Mouse (Mus musculus) liver, embryonic 14.5 days (tissue): ENCODE results near the gene Zfp488. TPM values are rescaled to one million over a fixed set of nuclear protein-coding genes. Genes with fewer than 3 reads are reported as not detected.

Experiments
- ATAC-seq: fragments of 200-750 bp; cut with Nextera tagmentation; 2 replicates; pipeline ENCODE4 v1.8.0; 2017; ENCODE audit warnings: moderate number of reproducible peaks, mild to moderate bottlenecking, moderate library complexity; ENCODE audit not compliant: insufficient read depth
- DNase-seq, 3 experiments: peaks; one replicate each; pipeline ENCODE4 v3.0.0-alpha.2; 2012 to 2013; ENCODE audit warnings: low read depth in 3 of 3, low spot score in 3 of 3
- H3K27ac ChIP-seq: fragments of 300-500 bp; sonication (generic); 2 replicates; pipeline ENCODE4 v1.5.1; 2014; ENCODE audit warnings: moderate library complexity, mild to moderate bottlenecking, control low read depth, inconsistent platforms
- H3K27me3 ChIP-seq: fragments of 300-500 bp; sonication (generic); 2 replicates; pipeline ENCODE4 v1.6.1; 2014; ENCODE audit warnings: mild to moderate bottlenecking, low read length, moderate library complexity; ENCODE audit not compliant: control insufficient read depth, insufficient read depth
- H3K36me3 ChIP-seq: fragments of 300-500 bp; sonication (generic); replicated peaks from 2 replicates; pipeline ENCODE4 v1.6.1; 2014; ENCODE audit warnings: low read depth; ENCODE audit not compliant: control insufficient read depth, insufficient read depth
- H3K4me1 ChIP-seq, 2 experiments: fragments of 200-500 bp in 1 of 2; fragments of 300-500 bp in 1 of 2; sonication (generic) in 1 of 2; replicated peaks; 2 replicates each; pipeline ENCODE4 v1.6.1; 2012 to 2014; ENCODE audit warnings: antibody characterized with exemption in 1 of 2, inconsistent platforms in 1 of 2, low read length in 1 of 2; ENCODE audit not compliant: control insufficient read depth in 2 of 2, insufficient read depth in 2 of 2
- H3K4me2 ChIP-seq: fragments of 300-500 bp; sonication (generic); 2 replicates; pipeline ENCODE4 v1.6.1; 2014; ENCODE audit warnings: low read depth, mild to moderate bottlenecking, control low read depth, moderate library complexity
- H3K4me3 ChIP-seq, 2 experiments: fragments of 200-500 bp in 1 of 2; fragments of 300-500 bp in 1 of 2; sonication (generic) in 1 of 2; 2 replicates each; pipeline ENCODE4 v1.5.1; 2012 to 2014; ENCODE audit warnings: low read depth in 2 of 2, low read length in 2 of 2, mild to moderate bottlenecking in 2 of 2, control low read depth in 1 of 2, inconsistent platforms in 1 of 2, moderate library complexity in 1 of 2; ENCODE audit not compliant: insufficient read depth in 1 of 2
- H3K9ac ChIP-seq: fragments of 300-500 bp; sonication (generic); replicated peaks from 2 replicates; pipeline ENCODE4 v1.6.1; 2014; ENCODE audit warnings: mild to moderate bottlenecking, control low read depth, moderate library complexity
- H3K9me3 ChIP-seq: fragments of 300-500 bp; sonication (generic); 2 replicates; pipeline ENCODE4 v1.6.1; 2016; ENCODE audit warnings: low read length, mixed read lengths; ENCODE audit not compliant: control insufficient read depth
- CTCF ChIP-seq: IDR thresholded peaks from 2 replicates; pipeline ENCODE4 v1.5.1; 2016; ENCODE audit warnings: antibody characterized with exemption, low read depth, control low read depth
- EP300 ChIP-seq: IDR thresholded peaks from 2 replicates; pipeline ENCODE4 v1.6.1; 2016; ENCODE audit warnings: antibody characterized with exemption, low read depth
- WGBS: fragments of 180-500 bp; shearing (Covaris S2); extraction: QIAGEN DNeasy Blood & Tissue Kit; methylation state at CpG from one replicate; pipeline ENCODE4 v1.1.7; 2014; ENCODE audit not compliant: insufficient replicate concordance; 5-methylcytosine and 5-hydroxymethylcytosine counted together
- polyA plus RNA-seq, 2 experiments: library from polyadenylated mRNA; depleted of rRNA in 1 of 2; stranded (reverse) in 1 of 2; unstranded in 1 of 2; fragments of >200 nt; fragmentation: Nextera tagmentation in 1 of 2; extraction: Ambion mirVana in 1 of 2; gene quantifications; 2 replicates each; pipeline versions ENCODE4 v1.2.1 to v1.2.3; 2012 to 2014

Zfp488 gene
- polyA plus RNA-seq, 2 experiments = not detected

GRCm38 (mm10) chr14:33940739-33941138 lies 37.8 kb downstream of the Zfp488 start, which contains the start of gene Gdf2:
Gdf2 (plus strand) TSS chr14:33941039.
- no peaks in the 10 kb centered on the region for H3K9me3 ChIP-seq
- no peak for DNase-seq
- WGBS = 42% methylated on average over 8 of the region's 8 CpGs
- 0 out of 4 replicates have a peak, but pooled peaks cover 0 to 3% of the 10 kb centered on the region in 2 experiments for H3K4me1 ChIP-seq
- ATAC-seq = no peak
- peak within 1 kb of the TSS in 1 of 2 experiments; percentile 37; a peak in 2 of 4 replicates for H3K4me3 ChIP-seq
- no peak for TF ChIP-seq CTCF
- H3K36me3 ChIP-seq = no peaks in the 10 kb centered on the region
- H3K9ac ChIP-seq = no peak within 1 kb of the TSS
- no peak within 1 kb of the TSS for H3K27ac ChIP-seq
- H3K27me3 ChIP-seq = no peaks in the 10 kb centered on the region
- H3K4me2 ChIP-seq = no peak within 1 kb of the TSS

- Histone ChIP-seq H3K27ac (no peak overlapping the region), H3K9ac (no peak overlapping the region), H3K9me3 (no peaks in the 10 kb centered on the region), H3K27me3 (no peaks in the 10 kb centered on the region), H3K4me3 (no peak overlapping the region), H3K4me2 (no peak overlapping the region), H3K36me3 (no peaks in the 10 kb centered on the region), H3K4me1 (0 out of 4 replicates have a peak, but pooled peaks cover 0 to 3% of the 10 kb centered on the region in 2 experiments)
- no peak for ATAC-seq
- no peak for DNase-seq
- 19% methylated on average over 9 of the region's 9 CpGs for WGBS
- TF ChIP-seq EP300 (no peak), CTCF (peak; percentile 80)
These were observed 39.4 kb downstream of the Zfp488 start for GRCm38 (mm10) chr14:33939117-33939516.

GRCm38 (mm10) chr14:33933778-33934317 lies 44.7 kb downstream of the Zfp488 start:
- Histone ChIP-seq H3K27ac (no peak overlapping the region), H3K9me3 (no peaks in the 10 kb centered on the region), H3K9ac (no peak overlapping the region), H3K4me3 (no peak overlapping the region), H3K36me3 (no peaks in the 10 kb centered on the region), H3K4me2 (no peak overlapping the region), H3K4me1 (no peaks in the 10 kb centered on the region), H3K27me3 (peaks cover 6% of the 10 kb centered on the region)
- ATAC-seq = no peak
- DNase-seq = no peak
- TF ChIP-seq EP300 = no peak
- TF ChIP-seq CTCF = peak; percentile 42
- 24% methylated on average over 5 of the region's 5 CpGs for WGBS

GRCm38 (mm10) chr14:33932935-33933703 lies 45.4 kb downstream of the Zfp488 start:
- Histone ChIP-seq H3K36me3 (no peaks in the 10 kb centered on the region), H3K27me3 (peaks cover 6% of the 10 kb centered on the region), H3K4me2 (no peak overlapping the region), H3K9me3 (no peaks in the 10 kb centered on the region), H3K4me1 (no peaks in the 10 kb centered on the region), H3K27ac (no peak overlapping the region), H3K4me3 (no peak overlapping the region), H3K9ac (no peak overlapping the region)
- 52% methylated on average over 10 of the region's 10 CpGs for WGBS
- TF ChIP-seq EP300 (no peak), CTCF (peak; percentile 66)
- DNase-seq (no peak), ATAC-seq (no peak)

- Histone ChIP-seq H3K4me1 (no peaks in the 10 kb centered on the region), H3K9me3 (no peaks in the 10 kb centered on the region), H3K27me3 (peaks cover 6% of the 10 kb centered on the region), H3K4me2 (no peak overlapping the region), H3K9ac (no peak overlapping the region), H3K36me3 (no peaks in the 10 kb centered on the region), H3K4me3 (no peak overlapping the region), H3K27ac (no peak overlapping the region)
- DNase-seq (no peak), ATAC-seq (no peak)
- TF ChIP-seq EP300 = no peak
- no peak for TF ChIP-seq CTCF
- WGBS = 41% methylated on average over 17 of the region's 17 CpGs
These were observed 46.7 kb downstream of the Zfp488 start for GRCm38 (mm10) chr14:33931853-33932252.
